In the genomic region with DNA sequence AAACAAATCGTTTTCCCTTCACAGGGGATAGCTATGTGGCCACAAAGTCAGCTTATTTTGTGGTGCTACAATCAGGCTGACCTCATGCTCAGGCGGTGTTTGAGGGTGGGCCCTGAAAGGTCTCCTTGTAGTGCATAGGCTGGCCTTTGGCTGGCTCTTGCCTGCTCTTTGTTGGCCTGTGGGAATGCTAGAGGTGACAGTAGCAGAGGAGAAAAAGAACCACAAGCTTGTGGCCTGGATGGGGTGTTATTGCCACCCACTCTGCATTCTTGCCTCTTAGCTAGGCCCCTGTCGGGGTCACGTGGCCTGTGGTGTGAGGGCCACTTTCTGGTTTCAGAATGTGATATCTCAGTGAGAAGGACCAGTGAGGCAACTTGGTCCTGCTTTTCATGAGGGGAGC, we compare ENCODE assay signal across 10 mouse cellular contexts.
"Had no signal": no experiment of that assay in that cellular context is flagged by ENCODE, and none has a peak within 500 bp of the region (broad histone marks: within the 10 kb centered on the region; RNA-seq: fewer than 3 reads in every experiment).

No protein-coding gene starts in this region.

- H3K9ac ChIP-seq: kidney, embryonic 15.5 days; limb, embryonic 15.5 days; liver, embryonic 12.5 days; lung, embryonic 15.5 days had no signal

- H3K9me3 ChIP-seq: kidney, embryonic 15.5 days; limb, embryonic 15.5 days; liver, embryonic 12.5 days; lung, embryonic 15.5 days had no signal

- H3K36me3 ChIP-seq: limb, embryonic 15.5 days had no signal

- DNase-seq: kidney, adult 18-20 months; kidney, postnatal 14 days; midbrain, embryonic 14.5 days; right cerebral cortex, postnatal 25 days; thymus, postnatal 4 days had no signal

- H3K4me2 ChIP-seq: kidney, embryonic 15.5 days; limb, embryonic 15.5 days; liver, embryonic 12.5 days; lung, embryonic 15.5 days had no signal

- H3K4me3 ChIP-seq: kidney, embryonic 15.5 days; limb, embryonic 15.5 days; liver, embryonic 12.5 days; lung, embryonic 15.5 days had no signal

- ATAC-seq: liver, embryonic 12.5 days had no signal

- H3K4me1 ChIP-seq: limb, embryonic 15.5 days had no signal

- H3K27me3 ChIP-seq: kidney, embryonic 15.5 days; limb, embryonic 15.5 days; liver, embryonic 12.5 days; lung, embryonic 15.5 days had no signal

- H3K27ac ChIP-seq: kidney, embryonic 15.5 days; limb, embryonic 15.5 days; liver, embryonic 12.5 days; lung, embryonic 15.5 days; stomach, postnatal 0 days had no signal
